Mouse (Mus musculus): ENCODE results near the gene Zscan2. TPM values are rescaled to one million over a fixed set of nuclear protein-coding genes. Genes with fewer than 3 reads are reported as not detected.

Gene Zscan2
- total RNA-seq, 1 experiment from 2014 or later = 10.8 TPM

DNA sequence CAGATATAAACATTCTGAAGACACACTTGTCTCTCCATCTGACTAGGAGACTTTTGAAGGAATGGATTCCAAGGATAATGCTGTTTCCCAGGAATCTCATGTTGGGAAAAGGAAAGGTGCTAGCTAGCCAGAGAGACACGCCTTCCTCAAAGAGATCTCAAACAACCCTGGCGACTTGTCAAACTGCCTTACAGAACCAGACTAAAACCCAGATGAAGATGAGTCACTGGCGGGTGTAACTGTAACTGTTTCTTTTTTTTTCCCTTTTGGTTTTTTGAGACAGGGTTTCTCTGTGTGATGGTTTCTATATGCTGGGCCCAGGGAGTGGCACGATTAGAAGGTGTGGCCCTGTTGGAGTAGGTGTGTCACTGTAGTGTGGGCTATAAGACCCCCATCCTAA is 19.8 kb upstream of the Zscan2 start:
- no peak for ATAC-seq (ENCODE audit: extremely low read depth, insufficient number of reproducible peaks, low FRiP score, poor library complexity, severe bottlenecking)

DNA sequence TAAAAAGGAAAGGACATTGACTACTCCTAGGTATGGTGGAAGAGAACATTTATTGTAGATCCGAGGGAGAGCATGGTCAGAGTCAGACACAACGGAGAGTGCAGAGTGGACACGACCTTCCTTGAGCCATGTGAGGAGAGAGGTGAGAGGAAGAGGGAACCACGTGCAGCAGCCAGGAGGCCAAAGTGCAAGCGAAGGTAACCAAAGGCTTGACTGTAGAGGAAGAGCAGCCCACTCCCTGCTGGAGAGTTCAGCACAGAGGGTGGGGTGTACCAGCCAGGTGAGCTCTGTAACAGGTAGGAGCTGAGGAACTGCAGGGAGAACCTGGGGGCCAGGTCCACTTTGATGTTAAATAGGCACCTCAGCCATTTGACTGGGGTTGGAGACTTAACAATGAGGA is 18.6 kb upstream of the Zscan2 start:
- no peak for ATAC-seq (ENCODE audit: extremely low read depth, insufficient number of reproducible peaks, low FRiP score, poor library complexity, severe bottlenecking)

DNA sequence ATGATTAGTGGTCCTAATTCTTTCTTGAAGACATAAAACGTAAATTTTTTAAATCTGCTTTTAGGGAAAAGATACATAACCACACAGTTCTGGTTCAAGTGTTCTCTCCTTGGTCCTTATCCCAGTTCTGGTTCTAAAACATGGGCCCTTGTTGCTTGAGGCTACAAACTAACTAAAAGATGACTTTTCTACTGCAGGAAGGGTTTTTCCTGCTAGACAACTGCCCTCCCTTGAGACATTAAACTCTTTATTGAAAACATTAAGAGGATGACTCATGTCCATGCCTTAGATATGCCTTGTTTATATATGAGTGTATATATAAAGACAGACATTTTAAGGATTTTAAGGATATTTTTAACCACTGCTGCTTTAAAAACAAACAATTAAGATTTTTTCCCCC is 17.5 kb upstream of the Zscan2 start:
- no peak for ATAC-seq (ENCODE audit: extremely low read depth, insufficient number of reproducible peaks, low FRiP score, poor library complexity, severe bottlenecking)

DNA sequence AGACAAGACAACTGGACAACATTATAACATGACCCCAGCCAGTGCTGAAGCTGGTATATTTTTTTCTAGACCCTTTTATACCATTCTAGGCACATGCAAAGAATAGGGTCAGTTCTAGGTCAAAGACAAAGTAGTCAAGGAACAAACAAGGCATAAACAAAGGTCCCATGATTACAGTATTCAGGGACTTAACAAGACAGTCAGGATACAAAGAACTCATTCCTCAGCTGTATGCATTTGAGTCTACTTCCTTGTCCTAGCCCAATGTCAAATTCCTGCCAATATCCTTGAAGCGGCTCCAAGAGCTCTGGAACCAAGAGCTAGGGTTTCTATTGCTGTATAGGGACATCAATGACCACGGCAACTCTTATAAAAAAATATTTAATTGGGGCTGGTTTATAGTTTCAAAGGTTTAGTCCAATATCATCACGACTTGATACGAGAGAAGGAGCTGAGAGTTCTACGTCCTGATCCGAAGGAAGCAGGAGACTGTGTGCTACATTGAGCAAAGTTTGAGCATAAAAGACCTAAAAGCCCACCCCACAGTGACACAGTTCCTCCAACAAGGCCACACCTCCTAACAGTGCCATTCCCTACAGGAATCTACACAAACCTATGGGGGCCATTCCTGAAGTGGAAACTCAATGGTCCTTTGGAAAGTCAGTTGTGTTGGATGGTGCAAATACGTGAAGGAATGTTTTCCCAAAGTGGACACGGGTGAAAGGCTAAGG is 16.6 kb upstream of the Zscan2 start:
- ATAC-seq (ENCODE audit: extremely low read depth, insufficient number of reproducible peaks, low FRiP score, poor library complexity, severe bottlenecking) = no peak

DNA sequence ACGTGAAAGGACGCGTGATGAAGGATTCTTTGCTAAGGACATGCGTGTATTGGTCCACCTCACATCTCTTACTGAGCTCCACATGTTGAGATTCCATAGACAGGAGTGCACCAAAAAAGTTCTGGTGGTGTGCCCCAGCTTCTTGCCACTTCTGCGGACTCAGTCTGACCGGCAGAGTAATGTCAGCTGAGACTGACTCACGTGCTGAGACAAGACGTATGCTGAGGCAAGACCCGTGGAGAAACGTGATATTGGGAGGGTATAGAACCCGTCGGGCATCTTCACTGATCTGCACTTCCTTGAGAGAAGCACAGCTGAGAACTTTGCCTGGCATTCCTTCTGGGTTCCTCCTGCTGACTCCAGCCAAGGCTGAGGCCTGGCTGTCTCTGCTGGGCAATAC is 16.0 kb upstream of the Zscan2 start:
- ATAC-seq (ENCODE audit: extremely low read depth, insufficient number of reproducible peaks, low FRiP score, poor library complexity, severe bottlenecking) = no peak

DNA sequence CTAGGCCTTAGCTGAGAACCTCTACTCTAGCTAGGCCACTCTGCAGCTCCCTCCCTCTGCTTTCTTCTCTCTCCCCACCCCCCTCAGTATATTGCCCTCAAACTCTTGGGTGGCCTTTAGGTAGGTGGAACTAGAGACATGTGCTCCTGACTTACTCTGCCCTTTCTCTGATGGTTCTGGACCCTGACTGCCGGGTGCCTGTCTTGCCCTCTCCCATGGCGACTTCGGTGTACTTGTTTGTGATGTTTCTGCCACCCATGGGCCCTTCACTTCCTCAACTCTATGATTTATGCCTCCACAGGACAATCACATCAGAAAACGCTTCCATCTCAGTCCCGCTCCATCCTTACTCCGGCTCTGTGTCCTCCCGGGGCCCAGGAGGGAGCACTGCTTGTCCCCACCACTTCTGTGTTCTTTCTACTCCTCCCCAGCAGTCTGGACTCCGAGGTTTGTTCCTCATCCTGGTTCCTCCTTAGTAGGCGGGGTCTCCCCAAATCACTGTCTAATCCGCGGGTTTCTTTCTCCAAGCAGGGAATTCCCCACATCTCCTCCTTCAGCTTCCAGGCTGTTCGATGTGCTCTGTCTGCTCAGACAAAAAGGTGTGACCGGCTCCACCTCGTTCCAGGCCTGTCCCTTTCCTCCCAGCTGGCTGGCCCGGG is 15.0 kb upstream of the Zscan2 start:
- no peak; the same call in 1 of the 2 replicates for ATAC-seq (ENCODE audit: extremely low read depth, insufficient number of reproducible peaks, low FRiP score, poor library complexity, severe bottlenecking)

DNA sequence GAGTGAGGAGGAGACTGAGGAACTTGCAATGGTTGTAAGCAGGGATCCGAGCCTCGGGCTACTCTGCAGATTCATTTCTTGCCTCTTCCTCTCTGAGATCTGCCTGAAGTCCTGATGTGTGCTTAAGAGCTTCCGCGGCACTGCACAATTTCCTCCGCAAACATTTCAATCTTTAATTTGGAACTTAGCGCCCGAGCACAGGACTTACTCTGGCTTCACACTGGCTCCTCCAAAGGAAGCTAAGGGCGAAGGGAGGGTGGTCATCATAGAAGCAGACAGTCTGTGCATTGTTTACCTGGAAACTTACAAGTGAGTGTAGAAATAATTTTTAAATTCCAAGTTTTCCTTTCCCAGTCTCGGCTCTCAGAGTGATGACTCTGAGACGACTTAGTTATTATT is 14.4 kb upstream of the Zscan2 start:
- no peak for ATAC-seq (ENCODE audit: extremely low read depth, insufficient number of reproducible peaks, low FRiP score, poor library complexity, severe bottlenecking)

DNA sequence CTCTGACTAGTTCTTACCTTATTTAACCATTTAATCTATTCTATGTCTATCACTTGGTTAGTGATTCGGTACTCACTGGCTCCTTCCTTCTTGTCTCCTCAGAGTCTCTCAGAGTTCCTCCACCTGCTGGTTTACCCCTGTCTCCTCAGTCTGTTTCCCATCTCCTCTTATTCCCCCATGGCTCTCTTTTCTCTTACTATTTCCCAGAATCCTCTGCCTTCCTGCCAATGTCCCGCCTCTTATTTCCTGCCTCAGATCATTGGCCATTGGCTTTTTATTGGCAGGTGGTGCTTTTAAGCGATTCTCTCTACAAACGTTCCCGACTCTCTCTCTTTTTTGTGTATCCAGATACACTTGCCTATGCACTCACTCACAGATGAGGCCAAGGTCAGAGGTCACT is 14.0 kb upstream of the Zscan2 start:
- no peak for ATAC-seq (ENCODE audit: extremely low read depth, insufficient number of reproducible peaks, low FRiP score, poor library complexity, severe bottlenecking)

DNA sequence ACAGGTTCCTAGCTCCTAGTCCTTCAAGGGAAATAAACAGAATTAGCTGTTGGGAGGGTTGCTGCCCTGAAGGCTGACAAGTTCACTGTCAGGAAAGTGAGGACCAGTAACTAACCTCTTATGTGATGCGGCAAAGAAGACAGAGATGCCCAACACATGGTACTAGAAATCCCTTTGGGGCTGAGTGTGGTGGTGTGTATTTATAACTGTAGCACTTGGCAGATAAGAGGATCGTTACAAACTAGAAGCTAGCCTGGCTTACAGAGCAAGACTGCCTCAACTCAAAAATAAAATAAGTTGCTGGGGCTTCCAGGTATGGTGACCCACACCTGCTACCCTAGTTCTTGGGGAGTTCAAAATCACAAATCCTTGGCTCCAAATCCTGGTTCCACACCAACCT is 11.5 kb upstream of the Zscan2 start:
- ATAC-seq (ENCODE audit: extremely low read depth, insufficient number of reproducible peaks, low FRiP score, poor library complexity, severe bottlenecking) = no peak

DNA sequence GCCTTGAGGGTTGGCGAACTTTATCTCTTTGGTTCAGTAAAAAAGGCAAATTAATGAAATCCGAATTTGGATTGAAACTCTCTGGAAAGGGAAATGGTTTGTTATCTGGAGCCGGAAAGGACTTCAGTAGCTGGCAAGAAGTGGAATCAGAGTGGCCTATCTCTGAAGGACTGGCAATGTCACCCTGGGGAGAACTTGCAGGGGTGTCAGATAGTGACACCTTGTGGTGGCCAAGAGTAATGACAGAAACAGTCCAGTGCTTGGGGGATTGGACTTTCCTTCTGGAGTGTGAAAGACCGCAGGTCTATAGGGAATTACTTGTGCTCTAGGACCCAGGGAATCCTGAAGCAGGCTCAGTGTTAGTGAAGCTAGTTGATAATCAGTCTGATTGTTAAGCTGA is 11.0 kb upstream of the Zscan2 start:
- ATAC-seq (ENCODE audit: extremely low read depth, insufficient number of reproducible peaks, low FRiP score, poor library complexity, severe bottlenecking) = peak; percentile 85

DNA sequence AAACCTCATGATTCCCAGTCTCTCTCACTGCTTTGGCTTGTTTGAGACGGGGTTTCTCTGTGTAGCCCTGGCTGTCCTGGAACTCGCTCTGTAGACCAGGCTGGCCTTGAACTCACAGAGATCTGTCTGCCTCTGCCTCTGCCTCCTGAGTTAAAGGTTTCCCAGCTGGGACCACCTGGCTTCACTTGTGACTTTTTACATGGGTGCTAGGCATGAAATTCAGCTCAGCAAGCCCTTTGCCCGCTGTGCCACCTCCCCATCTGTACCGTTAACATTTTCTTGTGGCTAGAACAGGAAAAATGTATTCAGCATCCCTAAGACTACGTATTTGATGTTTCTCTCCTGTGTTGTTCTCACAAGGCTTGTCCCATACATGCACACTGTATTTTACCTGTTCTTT is 10.2 kb upstream of the Zscan2 start:
- no peak for ATAC-seq (ENCODE audit: extremely low read depth, insufficient number of reproducible peaks, low FRiP score, poor library complexity, severe bottlenecking)

DNA sequence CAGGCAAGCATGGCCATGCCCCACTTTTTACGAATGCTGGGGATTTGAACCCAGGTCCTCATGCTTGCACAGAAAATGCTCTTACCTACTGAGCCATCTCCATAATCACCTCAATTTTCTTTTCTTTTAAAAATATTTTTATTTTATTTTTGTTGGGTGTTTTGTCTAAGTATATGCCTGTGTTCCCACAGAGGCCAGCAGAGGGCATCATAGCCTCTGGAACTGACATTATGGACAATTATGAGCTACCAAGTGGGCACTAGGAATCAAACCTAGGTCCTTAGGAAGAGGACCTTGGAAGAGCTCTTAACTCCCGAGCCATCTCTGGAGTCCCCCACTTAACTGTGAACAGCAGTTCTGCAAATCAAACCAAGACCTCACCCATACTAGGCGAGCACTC is 7.5 kb upstream of the Zscan2 start:
- ATAC-seq (ENCODE audit: extremely low read depth, insufficient number of reproducible peaks, low FRiP score, poor library complexity, severe bottlenecking) = no peak

DNA sequence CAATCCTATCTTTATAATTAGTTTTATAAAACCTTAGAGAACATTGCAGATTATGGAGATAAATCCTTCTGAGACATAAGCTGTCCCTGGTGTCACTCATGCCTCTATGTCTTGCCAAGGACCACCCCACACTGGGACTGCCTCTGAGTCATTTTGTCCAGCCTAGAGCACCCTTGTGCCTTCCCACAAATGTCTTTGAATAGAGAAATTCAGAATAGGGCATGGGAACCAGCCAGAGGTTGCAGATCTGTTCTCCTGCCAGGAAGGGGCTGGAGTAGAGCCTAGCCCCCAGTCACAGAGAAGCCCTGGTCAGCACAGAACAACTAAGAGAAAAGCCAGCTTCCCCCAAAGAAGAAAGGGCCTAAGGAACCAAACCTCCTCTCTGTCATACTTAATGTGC is 5.4 kb upstream of the Zscan2 start:
- no peak for ATAC-seq (ENCODE audit: extremely low read depth, insufficient number of reproducible peaks, low FRiP score, poor library complexity, severe bottlenecking)

DNA sequence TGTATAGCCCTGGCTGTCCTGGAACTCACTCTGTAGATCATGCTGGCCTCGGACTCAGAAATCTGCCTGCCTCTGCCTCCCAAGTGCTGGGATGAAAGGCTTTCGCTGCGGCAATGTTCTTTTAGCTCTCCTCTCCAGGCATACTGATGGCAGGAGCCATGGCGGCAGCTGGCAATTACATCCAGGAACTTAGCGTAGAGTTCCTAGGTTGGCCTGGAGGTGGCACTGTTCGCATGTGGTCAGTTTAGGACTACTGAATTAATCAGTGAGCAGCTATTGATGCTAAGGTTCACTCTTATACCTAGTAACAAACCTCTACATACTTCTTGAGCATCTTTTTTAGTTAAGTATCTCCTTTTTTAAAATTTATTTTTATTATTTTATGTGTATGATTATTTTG is 3.5 kb upstream of the Zscan2 start:
- peak; percentile 70; the same call in 1 of the 2 replicates for ATAC-seq (ENCODE audit: extremely low read depth, insufficient number of reproducible peaks, low FRiP score, poor library complexity, severe bottlenecking)

DNA sequence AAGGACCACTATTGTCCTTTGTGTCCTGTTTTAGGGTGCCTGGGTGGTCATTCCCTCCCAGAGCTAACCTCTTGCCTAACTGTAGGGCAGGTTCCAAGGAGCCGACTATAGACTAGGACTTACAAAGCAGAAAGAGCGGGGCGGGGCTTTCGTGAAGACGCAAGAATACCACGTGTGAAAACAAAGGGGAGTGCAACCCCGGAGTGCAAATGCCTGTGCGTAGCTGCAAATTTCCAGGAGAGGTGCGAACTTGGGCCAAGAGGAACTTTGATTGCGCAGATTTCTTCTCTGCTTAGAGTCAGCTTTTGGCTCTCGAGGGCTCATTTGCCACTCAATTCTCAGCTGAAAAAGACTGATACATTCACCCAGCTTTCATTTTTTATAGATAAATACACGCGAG is 493 bp upstream of the Zscan2 start:
- no peak for ATAC-seq (ENCODE audit: extremely low read depth, insufficient number of reproducible peaks, low FRiP score, poor library complexity, severe bottlenecking)

DNA sequence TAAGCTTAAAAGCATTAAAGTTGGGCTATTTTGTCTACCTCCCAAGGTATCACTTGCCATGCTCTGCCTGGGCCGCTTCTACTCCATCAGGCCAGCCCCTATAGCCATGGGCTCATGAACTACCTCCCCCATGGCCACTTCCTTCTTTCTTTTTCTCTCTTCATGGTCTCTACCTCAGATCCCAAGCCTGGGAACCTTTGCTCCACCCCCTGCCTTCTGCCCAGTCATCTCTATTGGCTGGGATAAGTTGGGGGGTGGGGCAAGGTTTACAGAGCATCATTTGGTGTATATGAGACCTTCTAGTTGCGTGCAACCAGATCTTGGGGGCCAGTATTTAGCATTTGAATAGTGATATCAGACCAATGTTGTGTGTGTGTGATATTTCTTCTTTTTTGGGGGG is 1.8 kb downstream of the Zscan2 start:
- no peak for ATAC-seq (ENCODE audit: extremely low read depth, insufficient number of reproducible peaks, low FRiP score, poor library complexity, severe bottlenecking)

DNA sequence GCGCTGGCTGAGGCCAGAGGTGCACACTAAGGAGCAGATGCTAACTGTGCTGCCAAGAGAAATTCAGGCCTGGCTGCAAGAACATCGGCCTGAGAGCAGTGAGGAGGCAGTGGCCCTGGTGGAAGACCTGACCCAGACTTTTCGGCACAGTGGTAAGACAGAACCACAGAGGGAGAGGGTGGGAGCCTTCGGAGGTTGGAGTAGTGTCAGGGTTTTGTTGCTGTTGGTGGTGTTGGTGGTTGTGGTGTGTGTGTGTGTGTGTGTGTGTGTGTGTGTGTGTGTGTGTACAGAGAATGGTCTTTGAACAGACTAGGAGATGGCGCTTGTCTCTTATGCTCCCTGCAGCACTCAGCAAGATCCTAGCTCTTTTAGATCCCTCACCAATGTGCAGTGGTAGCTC is 2.8 kb downstream of the Zscan2 start:
- ATAC-seq (ENCODE audit: extremely low read depth, insufficient number of reproducible peaks, low FRiP score, poor library complexity, severe bottlenecking) = no peak

DNA sequence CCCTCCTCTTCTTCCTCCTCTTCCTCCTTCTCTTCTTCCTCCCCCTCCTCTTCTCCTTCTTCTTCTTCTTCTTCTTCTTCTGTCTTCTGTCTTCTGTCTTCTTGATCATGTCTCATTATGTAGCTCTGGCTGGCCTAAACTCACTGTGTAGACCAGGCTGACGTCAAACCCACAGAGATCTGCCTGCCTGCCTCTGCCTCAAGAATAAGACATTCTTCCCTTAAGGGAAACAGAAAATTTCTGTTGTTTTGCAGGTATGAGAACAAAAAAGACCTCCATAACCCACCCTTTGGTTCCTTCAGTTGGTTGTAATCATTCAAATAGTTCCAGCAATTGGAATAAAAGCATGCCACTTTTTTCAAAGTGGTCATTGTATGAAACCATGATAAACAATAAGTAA is 3.4 kb downstream of the Zscan2 start:
- ATAC-seq (ENCODE audit: extremely low read depth, insufficient number of reproducible peaks, low FRiP score, poor library complexity, severe bottlenecking) = no peak

DNA sequence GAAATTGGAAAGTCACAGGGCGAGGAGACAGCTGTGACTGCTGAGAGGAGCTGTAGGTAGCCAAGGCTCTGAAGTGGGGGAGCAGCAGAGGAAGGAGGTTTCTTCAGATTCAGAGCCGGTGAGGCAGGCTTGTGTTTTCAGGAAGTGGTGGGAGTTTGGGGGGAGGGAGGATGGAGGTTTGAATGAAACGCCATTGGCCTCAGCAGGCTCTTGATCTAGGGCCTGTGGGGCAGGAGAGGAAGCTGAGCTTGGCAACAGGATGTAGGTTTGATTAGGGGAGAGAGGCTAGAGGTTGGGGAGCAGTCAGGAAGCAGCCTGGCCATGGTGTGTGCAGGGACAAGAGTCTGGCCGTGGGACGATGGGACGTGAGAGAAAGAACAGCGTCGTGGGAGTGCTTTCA is 4.1 kb downstream of the Zscan2 start:
- ATAC-seq (ENCODE audit: extremely low read depth, insufficient number of reproducible peaks, low FRiP score, poor library complexity, severe bottlenecking) = peak; percentile 41; the same call in 1 of the 2 replicates

DNA sequence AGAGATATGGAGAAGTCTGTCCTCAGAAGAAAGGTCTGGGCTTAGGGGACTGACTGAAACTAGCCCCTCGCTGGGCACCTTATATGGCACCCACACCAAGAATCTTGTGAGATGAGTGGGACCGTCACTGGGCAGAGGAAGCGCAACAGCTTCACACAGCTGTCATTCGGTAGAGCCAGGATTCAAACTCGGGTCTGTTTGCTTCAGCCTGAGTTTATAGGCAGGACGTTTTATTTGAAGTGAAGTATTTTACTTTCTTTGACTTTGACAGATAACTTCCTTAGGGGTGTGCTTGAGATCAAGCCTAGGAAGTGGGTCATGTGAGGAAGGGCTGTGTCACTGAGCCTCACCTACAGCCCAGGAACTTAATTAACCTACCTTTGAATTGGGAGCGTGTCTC is 4.8 kb downstream of the Zscan2 start:
- no peak for ATAC-seq (ENCODE audit: extremely low read depth, insufficient number of reproducible peaks, low FRiP score, poor library complexity, severe bottlenecking)
